In the genomic region with DNA sequence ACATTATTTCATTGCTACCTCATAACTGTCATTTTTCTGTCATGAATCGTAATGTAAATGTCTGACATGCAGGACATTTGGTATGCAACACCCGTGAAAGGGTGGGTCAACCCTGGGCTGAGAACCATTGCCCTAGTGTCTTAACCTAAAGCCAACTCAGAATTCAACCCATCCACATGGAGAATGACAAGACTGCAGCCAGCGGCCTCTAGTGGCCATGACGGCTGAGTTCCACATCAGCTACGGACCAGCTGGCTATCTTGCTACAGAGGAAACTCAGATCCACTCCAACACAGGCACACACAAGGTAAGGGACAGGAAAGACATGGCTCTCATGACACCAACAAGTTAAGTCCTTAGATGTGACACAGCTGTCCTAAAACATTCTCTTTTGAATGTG, we compare ENCODE assay signal across 9 mouse cellular contexts. TPM values are rescaled to one million over a fixed set of nuclear protein-coding genes. Genes with fewer than 3 reads are reported as not detected.
DNase-seq lines count a peak whose midpoint lies in the region; ATAC-seq and TF ChIP-seq lines count a peak whose summit lies in the region.
"Had no signal": no experiment of that assay in that cellular context is flagged by ENCODE, and none has a peak within 500 bp of the region (broad histone marks: within the 10 kb centered on the region; RNA-seq: fewer than 3 reads in every experiment).

No protein-coding gene starts in this region.

- H3K4me1 ChIP-seq in forebrain, embryonic 16.5 days (replicated peaks; ENCODE audit: control insufficient read depth, insufficient read depth, low read length), result no peaks in the 10 kb centered on the region
- H3K4me1 ChIP-seq in hindbrain, embryonic 15.5 days (replicated peaks), result no peaks in the 10 kb centered on the region
- no peaks in the 10 kb centered on the region for H3K4me1 ChIP-seq in stomach, embryonic 14.5 days (ENCODE audit: control insufficient read depth, insufficient read depth, low read length)

- H3K27me3 ChIP-seq in forebrain, embryonic 16.5 days (replicated peaks; ENCODE audit: control insufficient read depth, insufficient read depth, low read length), result no peaks in the 10 kb centered on the region
- no peaks in the 10 kb centered on the region for H3K27me3 ChIP-seq in hindbrain, embryonic 15.5 days
- H3K27me3 ChIP-seq in stomach, embryonic 14.5 days (ENCODE audit: control insufficient read depth, insufficient read depth, low read length), result no peaks in the 10 kb centered on the region

- no peak overlapping the region for H3K9ac ChIP-seq in forebrain, embryonic 16.5 days (replicated peaks; ENCODE audit: low read depth, low read length)
- H3K9ac ChIP-seq in hindbrain, embryonic 15.5 days, result no peak overlapping the region
- H3K9ac ChIP-seq in stomach, embryonic 14.5 days (replicated peaks; ENCODE audit: low read depth, low read length), result no peak overlapping the region

- WGBS in forebrain, embryonic 16.5 days, result 28% methylated on average over 5 of the region's 5 CpGs
- 30% methylated on average over 5 of the region's 5 CpGs for WGBS in hindbrain, embryonic 15.5 days
- WGBS in stomach, embryonic 14.5 days, result 29% methylated on average over 5 of the region's 5 CpGs

- no peak overlapping the region for H3K4me3 ChIP-seq in gastrocnemius, adult 2 months
- no peak overlapping the region for H3K4me3 ChIP-seq in forebrain, embryonic 16.5 days (replicated peaks; ENCODE audit: low read length)
- H3K4me3 ChIP-seq in hindbrain, embryonic 15.5 days, result no peak overlapping the region
- H3K4me3 ChIP-seq in stomach, embryonic 14.5 days (ENCODE audit: low read depth, low read length), result no peak overlapping the region
- H3K4me3 ChIP-seq: megakaryocyte, embryonic 14.5 days had no signal

- no peaks in the 10 kb centered on the region for H3K9me3 ChIP-seq in forebrain, embryonic 16.5 days (ENCODE audit: control insufficient read depth, low read length)
- no peaks in the 10 kb centered on the region for H3K9me3 ChIP-seq in hindbrain, embryonic 15.5 days
- H3K9me3 ChIP-seq in stomach, embryonic 14.5 days (ENCODE audit: control insufficient read depth, low read depth, low read length), result no peaks in the 10 kb centered on the region

- peak; percentile 65 for DNase-seq in gastrocnemius, adult 2 months
- no peak for DNase-seq in gastrocnemius, adult 8-10 months (ENCODE audit: low spot score in 2 of 2)
- peak; percentile 36 for DNase-seq in cerebellum, adult 11 months
- peak; percentile 59 to 70 for DNase-seq in layer of hippocampus, postnatal 14 days (ENCODE audit: low spot score in 2 of 2)

- H3K4me2 ChIP-seq in forebrain, embryonic 16.5 days (ENCODE audit: low read length), result no peak overlapping the region
- H3K4me2 ChIP-seq in hindbrain, embryonic 15.5 days, result no peak overlapping the region
- H3K4me2 ChIP-seq in stomach, embryonic 14.5 days (replicated peaks; ENCODE audit: low read depth, low read length), result no peak overlapping the region

- TF ChIP-seq CTCF in gastrocnemius, adult 2 months (IDR thresholded peaks at IDR 0.05), result peak; percentile 77

- intact Hi-C loops in gastrocnemius, adult 2 months (cut with DNase I), result no loop called here

- peak; percentile 51 for ATAC-seq in forebrain, embryonic 16.5 days
- ATAC-seq in hindbrain, embryonic 15.5 days (ENCODE audit: low FRiP score, low read depth), result 0 out of 2 replicates have a peak, but pooled peaks have one; percentile 54
- ATAC-seq in megakaryocyte-erythroid progenitor cell, adult 5-6 weeks (replicated peaks; ENCODE audit: low FRiP score, low TSS enrichment, poor library complexity, severe bottlenecking), result peak; percentile 77
- peak; percentile 44; the same call in 1 of the 2 replicates for ATAC-seq in stomach, embryonic 14.5 days (ENCODE audit: insufficient number of reproducible peaks, insufficient read depth, low FRiP score, low read depth)

- peaks cover 3% of the 10 kb centered on the region; the same call in 1 of the 2 replicates for H3K36me3 ChIP-seq in forebrain, embryonic 16.5 days (ENCODE audit: control insufficient read depth, insufficient read depth)
- H3K36me3 ChIP-seq in hindbrain, embryonic 15.5 days, result peaks cover 11% of the 10 kb centered on the region
- H3K36me3 ChIP-seq in stomach, embryonic 14.5 days (ENCODE audit: control insufficient read depth, insufficient read depth, low read length), result peaks cover 8% of the 10 kb centered on the region

- no peak overlapping the region for H3K27ac ChIP-seq in gastrocnemius, adult 2 months
- H3K27ac ChIP-seq in forebrain, embryonic 16.5 days (ENCODE audit: low read length), result no peak overlapping the region
- no peak overlapping the region for H3K27ac ChIP-seq in hindbrain, embryonic 15.5 days (replicated peaks)
- H3K27ac ChIP-seq in stomach, embryonic 14.5 days (ENCODE audit: low read length), result no peak overlapping the region

RNA-seq across cellular contexts. Expression of a gene that starts 9.5 kb away (rescaled TPM):
- 10 to 100 TPM; 33.1 to 33.8 TPM for total RNA-seq in gastrocnemius, adult 2 months (2021)
- total RNA-seq in gastrocnemius, adult 8-10 months (2022), result 10 to 100 TPM; 33.2 to 40.7 (median 36.2) TPM
- polyA plus RNA-seq in forebrain, embryonic 16.5 days (2015; fragmentation: Nextera tagmentation; extraction: Ambion mirVana), result 57.7 and 59.5 TPM in 2 replicates
- 51.2 and 53.4 TPM in 2 replicates for polyA plus RNA-seq in hindbrain, embryonic 15.5 days (2015; fragmentation: Nextera tagmentation; extraction: Ambion mirVana)
- 10 to 100 TPM; 39.9 to 44.5 TPM for total RNA-seq in layer of hippocampus, postnatal 14 days (2021)
- 40.6 and 61.6 TPM in 2 replicates for total RNA-seq in megakaryocyte-erythroid progenitor cell, adult 5-6 weeks (2014; fragmentation: Nextera tagmentation)
- 104 and 136 TPM in 2 replicates for total RNA-seq in megakaryocyte-erythroid progenitor cell, adult 5-6 weeks (2017)
- polyA plus RNA-seq in stomach, embryonic 14.5 days (2014; fragmentation: Nextera tagmentation; extraction: Ambion mirVana), result 36.4 and 41.2 TPM in 2 replicates

Comparison
In these comparisons a context has a peak if more than half of its experiments do, and no peak if none do; other contexts are left out.
1. DNase-seq: peak in gastrocnemius, adult 2 months (single experiment), cerebellum, adult 11 months (single experiment) and layer of hippocampus, postnatal 14 days (2 of 2); none in gastrocnemius, adult 8-10 months (0 of 2).
2. Peak in every context shown above with its lines, with median percentiles within 50 percentile points of each other: ATAC-seq.